Mouse (Mus musculus) MEL (cell line): ENCODE data around the gene Fahd1. TPM values are rescaled to one million over a fixed set of nuclear protein-coding genes. Genes with fewer than 3 reads are reported as not detected.

Experiments
- DNase-seq: peaks from one replicate; pipeline ENCODE4 v3.0.0; 2011; ENCODE audit warnings: low read depth, low spot score
- H3K27ac ChIP-seq: 2 replicates; pipeline ENCODE4 v1.5.1; 2012; ENCODE audit warnings: low read depth, mild to moderate bottlenecking, control low read depth, low read length, moderate library complexity; ENCODE audit not compliant: control insufficient read depth
- H3K27me3 ChIP-seq, 2 experiments: fragments of 150-350 bp in 1 of 2; sonication (generic) in 1 of 2; 2 replicates each; pipeline ENCODE4 v1.6.1; 2012; ENCODE audit warnings: low read length in 2 of 2, mild to moderate bottlenecking in 2 of 2, improper control_type of control experiment in 1 of 2, moderate library complexity in 1 of 2; ENCODE audit not compliant: insufficient read depth in 2 of 2, control insufficient read depth in 1 of 2
- H3K36me3 ChIP-seq, 2 experiments: 2 replicates each; pipeline ENCODE4 v1.6.1; 2012 to 2014; ENCODE audit warnings: low read length in 2 of 2, improper control_type of control experiment in 1 of 2, inconsistent platforms in 1 of 2, mild to moderate bottlenecking in 1 of 2; ENCODE audit not compliant: insufficient read depth in 2 of 2, control insufficient read depth in 1 of 2
- H3K4me1 ChIP-seq, 2 experiments: fragments of 150-350 bp in 1 of 2; sonication (generic) in 1 of 2; 2 replicates each; pipeline ENCODE4 v1.6.1; 2012; ENCODE audit warnings: low read length in 2 of 2, improper control_type of control experiment in 1 of 2, mild to moderate bottlenecking in 1 of 2; ENCODE audit not compliant: insufficient read depth in 2 of 2, control insufficient read depth in 1 of 2
- H3K4me3 ChIP-seq, 2 experiments: fragments of 150-350 bp in 1 of 2; sonication (generic) in 1 of 2; 2 replicates each; pipeline ENCODE4 v1.5.1; 2012; ENCODE audit warnings: low read depth in 2 of 2, low read length in 2 of 2, mild to moderate bottlenecking in 2 of 2, moderate library complexity in 2 of 2, control low read depth in 1 of 2, improper control_type of control experiment in 1 of 2; ENCODE audit not compliant: control insufficient read depth in 1 of 2, insufficient read depth in 1 of 2
- H3K79me2 ChIP-seq: 2 replicates; pipeline ENCODE4 v1.6.1; 2012; ENCODE audit warnings: mild to moderate bottlenecking, low read length, moderate library complexity; ENCODE audit not compliant: control insufficient read depth, poor library complexity, insufficient read depth
- H3K9ac ChIP-seq: 2 replicates; pipeline ENCODE4 v1.6.1; 2012; ENCODE audit warnings: low read depth, mild to moderate bottlenecking, control low read depth, low read length, moderate library complexity; ENCODE audit not compliant: control insufficient read depth, poor library complexity, severe bottlenecking
- H3K9me3 ChIP-seq: fragments of 150-350 bp; sonication (generic); replicated peaks from 2 replicates; pipeline ENCODE4 v1.6.1; 2012; ENCODE audit warnings: mild to moderate bottlenecking, low read length, improper control_type of control experiment, moderate library complexity; ENCODE audit not compliant: insufficient read depth
- CHD1 ChIP-seq: IDR thresholded peaks from 2 replicates; pipeline ENCODE4 v1.6.1; 2012; ENCODE audit warnings: low read depth, mild to moderate bottlenecking, inconsistent platforms, low read length, improper control_type of control experiment
- E2F4 ChIP-seq: IDR thresholded peaks from 2 replicates; pipeline ENCODE4 v1.6.1; 2011; ENCODE audit warnings: low read depth, low read length, improper control_type of control experiment, borderline replicate concordance
- ELF1 ChIP-seq: IDR thresholded peaks from 2 replicates; pipeline ENCODE4 v1.6.1; 2014; ENCODE audit warnings: low read depth, mild to moderate bottlenecking, inconsistent platforms, low read length, improper control_type of control experiment, moderate library complexity
- EP300 ChIP-seq, 2 experiments: IDR thresholded peaks; 2 replicates each; pipeline ENCODE4 v1.6.1; 2011; ENCODE audit warnings: improper control_type of control experiment in 2 of 2, low read length in 2 of 2, low read depth in 1 of 2, mild to moderate bottlenecking in 1 of 2
- ETS1 ChIP-seq: IDR thresholded peaks from 2 replicates; pipeline ENCODE4 v1.6.1; 2012; ENCODE audit warnings: low read depth, mild to moderate bottlenecking, inconsistent platforms, low read length, improper control_type of control experiment, moderate library complexity
- JUND ChIP-seq: IDR thresholded peaks from 2 replicates; pipeline ENCODE4 v1.6.1; 2011; ENCODE audit warnings: low read depth, mild to moderate bottlenecking, improper control_type of control experiment, low read length
- KAT2A ChIP-seq: conservative IDR thresholded peaks from 2 replicates; pipeline ENCODE4 v1.6.1; 2012; ENCODE audit warnings: low read depth, low read length, improper control_type of control experiment, inconsistent platforms
- MAX ChIP-seq: IDR thresholded peaks from 2 replicates; pipeline ENCODE4 v1.6.1; 2011; ENCODE audit warnings: low read length, improper control_type of control experiment
- MXI1 ChIP-seq: IDR thresholded peaks from 2 replicates; pipeline ENCODE4 v1.6.1; 2011; ENCODE audit warnings: mild to moderate bottlenecking, low read depth, low read length, improper control_type of control experiment
- MYB ChIP-seq: IDR thresholded peaks from 2 replicates; pipeline ENCODE4 v1.6.1; 2011; ENCODE audit warnings: mild to moderate bottlenecking, low read depth, low read length, improper control_type of control experiment
- NELFE ChIP-seq: IDR thresholded peaks from 2 replicates; pipeline ENCODE4 v1.6.1; 2011; ENCODE audit warnings: low read depth, low read length, improper control_type of control experiment
- NRF1 ChIP-seq: IDR thresholded peaks from 2 replicates; pipeline ENCODE4 v1.6.1; 2014; ENCODE audit warnings: low read depth, mild to moderate bottlenecking, inconsistent platforms, low read length, improper control_type of control experiment, moderate library complexity; ENCODE audit not compliant: poor library complexity, insufficient read depth, severe bottlenecking
- POLR2A ChIP-seq, 2 experiments: IDR thresholded peaks; 2 replicates each; pipeline ENCODE4 v1.6.1; 2011 to 2012; ENCODE audit warnings: low read length in 2 of 2, mild to moderate bottlenecking in 2 of 2, control low read depth in 1 of 2, improper control_type of control experiment in 1 of 2, low read depth in 1 of 2, moderate library complexity in 1 of 2; ENCODE audit not compliant: control insufficient read depth in 1 of 2, insufficient read depth in 1 of 2, poor library complexity in 1 of 2
- POLR2AphosphoS5 ChIP-seq: IDR thresholded peaks from 2 replicates; pipeline ENCODE4 v1.6.1; 2012; ENCODE audit warnings: low read depth, borderline replicate concordance, mild to moderate bottlenecking, inconsistent platforms, low read length, moderate library complexity, mixed read lengths
- SIN3A ChIP-seq: IDR thresholded peaks from 2 replicates; pipeline ENCODE4 v1.6.1; 2012; ENCODE audit warnings: low read length, improper control_type of control experiment, inconsistent platforms
- SMC3 ChIP-seq: IDR thresholded peaks from 2 replicates; pipeline ENCODE4 v1.6.1; 2011; ENCODE audit warnings: low read depth, low read length, improper control_type of control experiment
- TAL1 ChIP-seq: IDR thresholded peaks from 2 replicates; pipeline ENCODE4 v1.6.1; 2012; ENCODE audit warnings: mild to moderate bottlenecking, inconsistent platforms, low read length, moderate library complexity, mixed read lengths
- UBTF ChIP-seq: IDR thresholded peaks from 2 replicates; pipeline ENCODE4 v1.6.1; 2012; ENCODE audit warnings: low read depth, mild to moderate bottlenecking, inconsistent platforms, low read length, improper control_type of control experiment, moderate library complexity, borderline replicate concordance; ENCODE audit not compliant: insufficient read depth
- USF1 ChIP-seq: IDR thresholded peaks from 2 replicates; pipeline ENCODE4 v1.6.1; 2014; ENCODE audit warnings: low read depth, mild to moderate bottlenecking, inconsistent platforms, low read length, improper control_type of control experiment, moderate library complexity
- ZMIZ1 ChIP-seq: IDR thresholded peaks from 2 replicates; pipeline ENCODE4 v1.6.1; 2012; ENCODE audit warnings: low read depth, mild to moderate bottlenecking, inconsistent platforms, low read length, improper control_type of control experiment, moderate library complexity
- ZNF384 ChIP-seq: IDR thresholded peaks from 2 replicates; pipeline ENCODE4 v1.6.1; 2012; ENCODE audit warnings: low read depth, mild to moderate bottlenecking, inconsistent platforms, low read length, improper control_type of control experiment
- polyA plus RNA-seq, 2 experiments: library from polyadenylated mRNA; stranded (reverse) in 1 of 2; unstranded in 1 of 2; fragments of >175 nt in 1 of 2; fragments of >200 nt in 1 of 2; gene quantifications; 2 replicates each; pipeline versions ENCODE4 v1.2.1 to v1.2.4; 2012; ENCODE audit warnings: low replicate concordance in 2 of 2, low read depth in 1 of 2; ENCODE audit not compliant: insufficient read length in 2 of 2, insufficient read depth in 1 of 2, missing spikeins in 1 of 2
- total RNA-seq: library from RNA; depleted of rRNA; stranded (reverse); fragments of 300-350 nt; gene quantifications from 2 replicates; pipeline ENCODE4 v1.2.3, GENCODE M21; 2012

The Fahd1 gene
- total and polyA plus RNA-seq, 3 experiments = 2.7 to 4.7 TPM; not detected in 1

DNA sequence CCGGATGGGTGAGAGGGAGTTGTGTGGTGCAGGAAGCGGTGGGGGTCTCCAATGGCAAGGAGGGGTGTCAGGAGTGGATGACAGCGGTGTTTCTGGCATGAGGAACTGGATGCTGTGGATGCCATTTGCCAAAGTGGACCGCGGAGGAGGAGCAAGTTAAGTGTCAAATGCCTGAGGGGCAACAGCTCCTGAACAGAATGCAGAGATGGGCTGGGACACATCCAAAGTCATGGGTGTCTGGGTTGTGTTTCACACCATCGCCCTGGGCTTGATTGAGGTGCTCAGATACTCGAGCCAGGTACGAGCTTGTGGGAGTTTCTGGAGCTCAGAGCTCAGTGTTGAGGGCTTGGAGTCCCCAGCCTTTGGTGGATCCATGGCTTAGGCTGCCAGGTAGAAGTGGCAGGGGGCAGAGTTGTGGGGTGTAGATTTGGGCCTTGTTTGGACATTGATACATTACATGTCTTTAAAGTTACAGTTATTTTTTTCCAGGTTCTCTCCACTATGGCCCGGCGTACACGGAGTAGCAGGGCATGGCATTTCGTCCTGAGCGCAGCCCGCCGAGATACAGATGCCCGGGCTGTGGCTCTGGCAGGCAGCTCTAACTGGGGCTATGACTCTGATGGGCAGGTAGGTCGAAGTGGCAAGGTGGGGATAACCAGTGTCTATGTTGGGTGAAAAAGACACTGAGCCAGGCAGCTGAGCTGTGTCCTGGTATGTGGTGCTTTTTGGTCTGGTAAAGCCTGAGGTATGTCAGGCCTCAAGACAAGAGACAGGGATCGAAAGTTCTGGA, 37.3 kb upstream of the Fahd1 start:
- H3K4me1 ChIP-seq = peaks cover 0 to 14% of the 10 kb centered on the region in 2 experiments; a peak in 1 of 4 replicates
- no peaks in the 10 kb centered on the region for H3K9me3 ChIP-seq
- H3K4me3 ChIP-seq = peak overlapping the region; percentile 84 to 93
- no peaks in the 10 kb centered on the region for H3K27me3 ChIP-seq
- peak; percentile 47 for DNase-seq
- TF ChIP-seq SMC3 = no peak
- no peak for TF ChIP-seq ZMIZ1
- peak in 1 of 2 experiments; percentile 8; a peak in 1 of 4 replicates for TF ChIP-seq POLR2A (IDR thresholded peaks at IDR 0.05; ENCODE audit: control insufficient read depth in 1 of 2, insufficient read depth in 1 of 2, low read depth in 1 of 2, low read length in 2 of 2, poor library complexity in 1 of 2)
- H3K36me3 ChIP-seq = peaks cover 0 to 2% of the 10 kb centered on the region in 2 experiments; a peak in 3 of 4 replicates
- peaks cover 22% of the 10 kb centered on the region for H3K79me2 ChIP-seq
- H3K27ac ChIP-seq = no peak overlapping the region
- H3K9ac ChIP-seq = peak overlapping the region; percentile 89

DNA sequence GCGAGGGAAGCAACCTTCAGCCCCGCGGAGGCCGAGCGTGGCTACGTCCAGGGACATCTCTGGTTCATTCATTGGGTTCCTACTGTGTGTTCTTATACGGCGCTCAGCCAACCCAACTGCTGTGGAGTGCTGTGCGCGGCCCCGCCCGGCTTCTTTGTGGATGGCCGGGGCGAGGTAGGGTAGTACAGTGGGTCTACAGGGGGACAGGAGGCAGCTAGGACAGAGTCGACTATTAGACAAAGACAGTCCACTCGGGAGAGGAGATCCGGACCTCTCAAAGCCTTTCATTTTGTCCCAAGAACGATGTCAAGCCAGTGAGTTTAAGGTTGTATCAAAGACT, 36.7 kb upstream of the Fahd1 start:
- Histone ChIP-seq H3K27me3 (no peaks in the 10 kb centered on the region), H3K4me1 (peaks cover 0 to 14% of the 10 kb centered on the region in 2 experiments; a peak in 1 of 4 replicates), H3K9ac (peak overlapping the region; percentile 89), H3K4me3 (peak overlapping the region; percentile 84 to 93), H3K27ac (peak overlapping the region; percentile 35), H3K36me3 (peaks cover 0 to 2% of the 10 kb centered on the region in 2 experiments; a peak in 2 of 4 replicates), H3K79me2 (peaks cover 22% of the 10 kb centered on the region), H3K9me3 (no peaks in the 10 kb centered on the region)
- DNase-seq = no peak
- TF ChIP-seq ETS1 (no peak), E2F4 (no peak), MAX (0 out of 2 replicates have a peak, but pooled peaks have one; percentile 6), CHD1 (no peak), NELFE (no peak; the same call in 1 of the 2 replicates)

DNA sequence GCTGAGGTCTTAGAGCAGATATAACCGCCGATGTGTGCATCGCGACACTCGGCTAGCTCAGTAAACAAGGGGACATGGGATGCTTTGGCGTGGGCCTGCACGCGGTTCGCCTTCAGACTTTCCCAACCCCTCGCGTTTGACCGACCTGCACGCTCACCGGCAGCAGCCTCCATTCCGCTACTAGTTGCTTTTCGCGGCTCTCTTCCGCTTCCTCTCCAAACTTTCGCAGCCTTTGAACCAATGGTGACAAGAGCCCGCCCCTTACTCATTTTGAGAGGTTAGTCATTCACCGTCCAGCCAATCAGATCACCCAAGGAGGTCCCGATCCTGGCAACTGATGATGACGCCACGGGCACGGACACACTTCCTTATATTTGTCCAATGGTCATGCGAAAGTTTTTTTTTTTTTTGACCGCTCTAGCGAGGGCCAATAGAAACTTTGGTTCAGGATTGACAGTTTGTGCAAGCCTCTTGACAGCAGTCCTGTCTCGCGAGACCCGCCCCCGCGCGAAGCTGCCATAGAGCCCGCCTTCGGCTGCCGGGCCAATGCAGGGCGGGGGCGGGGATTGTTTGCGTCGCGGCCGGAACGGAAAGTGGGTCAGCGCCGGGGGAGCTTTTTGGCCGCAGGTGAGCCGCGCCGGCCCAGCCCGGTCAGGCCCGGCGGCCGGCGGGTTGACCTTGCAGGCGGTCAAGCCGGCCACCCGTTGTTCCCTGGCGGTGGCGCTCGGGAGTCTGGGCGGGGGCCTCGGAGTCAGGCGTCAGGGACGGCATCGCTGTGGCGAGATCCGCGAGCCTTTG, 36.2 kb upstream of the Fahd1 start, which contains the start of the genes Nubp2 and Spsb3:
Nubp2 (minus strand) TSS at position 216 of the 798 bp plus-strand sequence.
Spsb3 (plus strand) TSS at position 510 of the 798 bp plus-strand sequence.
- H3K4me3 ChIP-seq = peak within 1 kb of the TSS; percentile 88 to 93
- peak; percentile 99 for DNase-seq
- peak within 1 kb of the TSS; percentile 89 for H3K9ac ChIP-seq
- H3K27ac ChIP-seq = peak within 1 kb of the TSS; percentile 35
- H3K36me3 ChIP-seq = peaks cover 0 to 2% of the 10 kb centered on the region in 2 experiments; a peak in 2 of 4 replicates
- H3K9me3 ChIP-seq = no peaks in the 10 kb centered on the region
- peaks cover 0 to 14% of the 10 kb centered on the region in 2 experiments; a peak in 1 of 4 replicates for H3K4me1 ChIP-seq
- H3K27me3 ChIP-seq = no peaks in the 10 kb centered on the region
- H3K79me2 ChIP-seq = peaks cover 22% of the 10 kb centered on the region
- TF ChIP-seq E2F4 (peak; percentile 85; the same call in 1 of the 2 replicates), MXI1 (peak; percentile 98), CHD1 (no peak), KAT2A (peak; percentile 87), NELFE (peak; percentile 69), ELF1 (peak; percentile 98), NRF1 (0 out of 2 replicates have a peak, but pooled peaks have one; percentile 22), TAL1 (no peak), ZNF384 (peak; percentile 100), POLR2AphosphoS5 (no peak), USF1 (0 out of 2 replicates have a peak, but pooled peaks have one; percentile 28), MYB (peak; percentile 52), ZMIZ1 (0 out of 2 replicates have a peak, but pooled peaks have one; percentile 69), EP300 (IDR thresholded peaks at IDR 0.05; ENCODE audit: low read depth in 1 of 2, low read length in 2 of 2) (no peak), SIN3A (peak; percentile 99), JUND (0 out of 2 replicates have a peak, but pooled peaks have one; percentile 36), UBTF (no peak)
